Comparison of ENCODE assay signal across 26 mouse cellular contexts in the genomic region with DNA sequence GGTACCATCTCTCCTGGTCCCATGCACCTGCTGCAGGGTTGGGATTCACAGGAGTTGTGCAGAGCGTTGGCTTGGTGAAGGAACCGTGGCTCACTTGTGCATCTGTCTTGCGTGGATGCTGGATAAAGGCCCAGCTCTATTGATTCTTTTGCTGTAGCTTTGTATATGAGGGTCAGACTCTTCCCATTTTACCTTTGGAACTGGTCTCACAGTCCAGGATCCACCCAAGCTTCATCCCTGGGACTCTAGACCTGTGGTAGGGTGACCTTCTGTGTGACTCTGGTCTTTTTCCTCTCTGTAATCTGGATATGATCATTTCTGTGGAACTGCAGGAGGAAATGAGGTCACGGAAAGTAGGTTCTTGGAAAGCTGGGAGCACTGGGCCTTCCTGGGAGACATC.
"Had no signal": no experiment of that assay in that cellular context is flagged by ENCODE, and none has a peak within 500 bp of the region (broad histone marks: within the 10 kb centered on the region; RNA-seq: fewer than 3 reads in every experiment).

No protein-coding gene starts in this region.

- H3K9me3 ChIP-seq: heart, embryonic 13.5 days; heart, embryonic 15.5 days; hindbrain, embryonic 12.5 days; hindbrain, embryonic 15.5 days; kidney, embryonic 15.5 days; limb, embryonic 13.5 days; limb, embryonic 15.5 days; liver, embryonic 15.5 days had no signal

- H3K4me1 ChIP-seq: heart, embryonic 13.5 days; heart, embryonic 15.5 days; hindbrain, embryonic 12.5 days; hindbrain, embryonic 15.5 days; kidney, embryonic 15.5 days; limb, embryonic 13.5 days; limb, embryonic 15.5 days had no signal

- DNase-seq: forebrain, postnatal 0 days; gastrocnemius, postnatal 14 days; gastrocnemius, postnatal 36 days; heart, adult 11 months; heart, adult 2 months; heart, postnatal 14 days; heart, postnatal 36 days; kidney, adult 11 months; kidney, adult 8-10 months; kidney, postnatal 14 days; kidney, postnatal 36 days; layer of hippocampus, adult 9-11 months; layer of hippocampus, postnatal 36 days; left cerebral cortex, postnatal 4 days had no signal

- H3K27me3 ChIP-seq: heart, embryonic 13.5 days; heart, embryonic 15.5 days; hindbrain, embryonic 12.5 days; hindbrain, embryonic 15.5 days; kidney, embryonic 15.5 days; limb, embryonic 13.5 days; limb, embryonic 15.5 days; liver, embryonic 15.5 days had no signal

- H3K4me3 ChIP-seq: heart, adult 2 months; heart, embryonic 13.5 days; heart, embryonic 15.5 days; hindbrain, embryonic 12.5 days; hindbrain, embryonic 15.5 days; kidney, embryonic 15.5 days; limb, embryonic 13.5 days; limb, embryonic 15.5 days; liver, embryonic 15.5 days had no signal

- H3K27ac ChIP-seq: heart, adult 2 months; heart, embryonic 13.5 days; heart, embryonic 15.5 days; hindbrain, embryonic 12.5 days; hindbrain, embryonic 15.5 days; hindbrain, postnatal 0 days; kidney, embryonic 15.5 days; kidney, postnatal 0 days; limb, embryonic 13.5 days; limb, embryonic 15.5 days; liver, embryonic 15.5 days had no signal

- H3K4me2 ChIP-seq: heart, embryonic 11.5 days; heart, embryonic 13.5 days; heart, embryonic 15.5 days; hindbrain, embryonic 12.5 days; hindbrain, embryonic 15.5 days; kidney, embryonic 15.5 days; limb, embryonic 13.5 days; limb, embryonic 15.5 days; liver, embryonic 15.5 days had no signal

- ATAC-seq: forebrain, postnatal 0 days; hindbrain, postnatal 0 days; intestine, embryonic 16.5 days had no signal

- H3K9ac ChIP-seq: forebrain, postnatal 0 days; heart, embryonic 13.5 days; heart, embryonic 15.5 days; hindbrain, embryonic 12.5 days; hindbrain, embryonic 15.5 days; kidney, embryonic 15.5 days; limb, embryonic 13.5 days; limb, embryonic 15.5 days; liver, embryonic 15.5 days had no signal
